Mouse (Mus musculus) lung, postnatal 25 days (tissue): ENCODE data around the gene Hapln2.

Source experiments
- DNase-seq: peaks from one replicate; pipeline ENCODE4 v3.0.0; 2022; ENCODE audit warnings: low spot score

Gene Hapln2

DNA sequence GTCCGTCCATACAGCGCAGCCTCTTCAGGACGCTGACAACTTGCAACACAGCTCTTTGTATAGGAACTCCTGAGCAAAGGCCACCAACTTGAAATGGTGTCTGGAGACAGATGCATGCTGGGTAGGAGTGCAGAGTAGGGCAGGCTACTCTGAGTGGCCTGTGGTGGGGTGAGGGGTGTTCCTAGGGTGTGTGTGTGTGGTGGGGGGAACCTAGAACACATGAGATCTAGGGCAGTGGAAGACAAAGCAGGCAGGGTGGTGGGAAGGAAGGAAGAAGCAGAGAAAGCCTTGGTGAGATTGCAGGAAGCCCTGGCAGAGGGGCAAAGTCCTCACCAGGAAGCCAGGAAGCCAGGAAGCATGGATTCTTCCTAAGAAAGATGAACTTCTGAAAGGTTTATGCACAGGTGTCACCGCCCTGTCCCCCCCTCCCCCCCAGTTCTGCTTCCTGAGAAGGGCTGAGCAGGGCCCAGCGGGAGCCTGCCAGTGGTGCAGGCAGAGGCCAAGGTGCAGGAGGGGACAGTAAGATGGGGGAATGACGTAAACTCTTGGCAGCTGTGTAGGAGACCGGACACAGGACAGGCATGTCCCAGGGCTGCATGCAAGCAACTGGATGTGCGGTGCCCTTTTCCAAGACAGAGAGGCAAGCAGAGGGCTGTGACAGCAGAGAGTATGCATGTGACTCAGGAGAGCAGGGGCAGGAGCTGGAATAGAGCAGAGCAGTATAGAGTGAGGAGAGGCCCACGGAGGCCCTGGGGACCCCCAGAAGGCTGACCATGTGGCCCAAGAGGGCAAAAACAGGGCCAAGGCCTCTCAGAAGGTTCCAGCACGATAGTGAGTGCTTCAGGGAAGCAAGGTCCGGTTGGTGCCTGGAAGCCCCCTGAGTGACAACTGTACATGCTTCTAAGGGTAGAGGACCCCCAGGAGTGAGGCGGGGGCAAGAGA lies 45.2 kb downstream of the Hapln2 start:
- DNase-seq: peak; percentile 83

DNA sequence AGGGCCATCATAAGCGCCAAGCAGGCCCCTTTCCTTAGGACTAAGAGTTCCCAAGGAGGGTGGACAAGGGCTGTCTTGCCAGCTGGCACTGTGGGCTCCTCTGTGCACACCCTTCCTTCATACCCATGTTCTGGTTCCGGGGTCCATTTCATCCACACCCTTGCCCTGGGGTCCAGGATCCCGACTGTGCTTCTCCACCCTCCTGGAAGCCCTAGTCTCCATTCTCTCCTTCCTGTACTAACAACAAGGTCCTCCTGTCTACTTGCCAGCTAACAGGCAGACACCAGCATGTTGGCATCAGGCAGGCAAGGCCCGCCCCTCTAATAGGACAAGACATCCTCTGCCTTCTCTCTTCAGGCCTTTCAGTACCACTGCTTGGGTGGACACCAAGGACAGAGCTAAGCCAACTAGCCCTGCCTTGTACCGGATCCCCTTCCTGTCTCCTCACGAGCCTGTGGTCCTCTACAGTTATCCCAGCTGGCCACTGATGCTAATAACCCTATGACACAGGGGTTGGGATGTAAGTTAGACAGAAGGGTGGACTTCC lies 46.1 kb downstream of the Hapln2 start:
- DNase-seq: peak; percentile 48

DNA sequence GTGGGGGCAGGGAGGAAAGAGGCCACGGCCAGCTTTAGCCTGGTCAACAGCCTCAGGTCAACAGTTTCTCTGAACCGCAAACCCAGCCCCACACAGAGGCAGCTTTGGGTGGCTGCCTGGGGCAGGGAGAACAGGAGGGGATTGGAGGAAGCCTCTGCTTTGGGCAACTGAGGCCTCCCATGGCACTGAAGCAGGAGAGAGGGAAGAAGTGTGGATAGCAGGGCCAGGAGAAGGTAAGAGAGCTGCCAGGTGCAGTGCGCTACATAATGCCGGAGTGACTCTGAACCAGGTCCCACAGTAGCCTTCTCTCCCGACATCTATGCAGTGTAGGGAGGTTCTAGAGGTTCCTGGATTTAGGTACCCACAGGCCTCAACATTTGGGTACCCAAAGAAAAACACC lies 46.7 kb downstream of the Hapln2 start:
- DNase-seq: no peak

DNA sequence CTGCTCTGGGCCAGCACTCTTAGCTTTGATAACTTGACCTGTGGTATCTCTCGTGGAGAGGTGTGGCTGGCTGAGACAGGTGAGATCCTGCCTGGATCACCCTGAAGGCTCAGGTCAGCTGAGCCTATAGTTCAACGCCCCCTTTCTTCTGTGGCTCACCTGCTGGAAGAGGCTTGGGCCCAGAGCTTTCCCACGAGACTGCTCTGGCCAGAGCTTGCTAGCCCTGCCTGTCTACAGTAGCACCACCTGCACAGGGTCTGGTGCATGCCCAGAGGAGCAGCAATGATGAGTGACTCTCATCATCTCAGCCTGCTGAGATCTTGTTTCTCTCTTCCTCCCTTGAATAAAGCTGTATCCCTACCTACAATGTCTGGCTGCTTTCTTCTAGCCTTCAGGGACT lies 47.3 kb downstream of the Hapln2 start:
- no peak for DNase-seq

DNA sequence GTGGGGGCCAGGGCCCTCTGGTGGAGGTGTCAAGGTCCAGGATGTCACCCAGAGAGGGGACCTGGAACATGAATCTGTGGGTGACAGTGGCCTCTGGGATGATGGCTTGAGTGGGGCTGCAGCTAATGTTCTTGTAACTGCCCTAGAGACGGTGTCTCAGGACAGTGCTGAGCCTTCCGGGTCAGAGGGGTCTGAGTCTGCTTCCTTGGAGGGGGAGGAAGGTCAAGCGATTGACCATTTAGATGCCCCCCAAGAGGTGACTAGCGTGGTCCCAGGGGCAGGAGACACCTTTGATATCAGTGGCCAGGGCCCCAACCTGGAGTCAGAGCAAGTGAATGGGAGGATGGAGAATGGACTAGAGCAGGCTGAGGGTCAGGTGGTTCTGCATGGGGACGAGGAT lies 47.9 kb downstream of the Hapln2 start:
- no peak for DNase-seq

DNA sequence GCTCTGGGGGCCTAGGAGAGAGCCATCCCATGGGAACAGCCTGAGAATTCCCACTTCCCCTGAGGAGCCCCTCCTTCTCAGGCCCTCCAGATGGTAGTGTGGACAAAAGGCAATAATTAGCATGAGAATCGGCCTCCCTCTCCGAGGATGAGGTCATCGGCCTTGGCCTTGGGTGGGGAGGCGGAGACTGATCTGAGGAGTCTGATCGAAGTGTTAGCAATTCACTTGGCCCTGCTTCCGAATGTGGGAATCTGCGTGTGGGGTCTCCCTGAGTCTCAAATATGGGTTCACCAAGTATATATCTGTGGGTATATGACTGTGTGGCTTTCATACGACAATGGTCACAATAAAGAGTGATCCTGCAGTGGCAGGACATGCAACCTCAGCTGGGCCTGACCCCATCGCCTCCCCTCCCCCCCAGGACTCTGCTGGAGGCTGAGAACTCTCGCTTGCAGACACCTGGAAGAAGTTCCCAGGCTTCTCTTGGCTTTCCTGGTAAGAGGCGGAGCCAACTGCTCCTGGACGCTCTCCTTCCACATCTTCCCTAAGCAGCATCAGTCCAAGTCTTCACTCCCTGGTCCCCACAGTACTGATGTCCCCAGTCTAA lies 52.9 kb downstream of the Hapln2 start:
- DNase-seq: no peak

DNA sequence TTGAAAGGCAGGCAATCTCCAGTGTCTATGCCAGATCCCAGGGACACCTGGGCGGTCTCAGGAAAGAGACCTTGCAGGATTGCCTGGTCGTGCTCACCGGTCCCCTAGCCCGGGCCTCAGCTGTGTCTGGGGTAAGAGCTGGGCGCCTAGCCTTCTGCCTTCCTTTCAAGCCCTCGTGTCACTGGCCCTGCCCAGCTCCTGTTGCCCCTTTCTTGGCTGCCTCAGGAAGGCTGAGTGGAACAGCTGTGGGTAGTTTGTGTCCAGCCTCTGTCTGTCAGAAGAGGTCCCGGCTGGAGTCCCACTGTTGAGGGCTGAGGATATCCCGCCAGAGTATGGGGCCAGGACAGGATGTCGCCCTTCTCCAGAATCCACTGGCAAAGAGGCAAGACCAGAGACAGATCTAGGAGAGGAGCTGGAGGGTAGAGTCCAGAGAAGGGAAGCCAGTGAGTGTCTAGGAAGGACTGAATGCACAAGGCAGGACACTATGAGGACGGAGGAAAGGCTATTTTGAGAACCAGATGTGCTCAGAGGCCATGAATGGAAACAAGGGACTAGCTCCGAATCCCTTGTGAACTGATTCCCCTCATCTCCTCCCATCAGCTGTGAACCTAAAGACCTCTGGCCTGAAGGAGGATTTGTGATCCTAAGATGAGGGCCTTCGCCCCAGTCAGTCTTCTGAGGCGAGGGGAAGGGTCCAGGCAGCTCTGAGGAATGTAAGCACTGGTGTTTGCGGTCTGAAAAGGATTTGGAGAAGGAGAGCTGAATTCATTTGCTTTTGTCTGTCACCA lies 53.6 kb downstream of the Hapln2 start:
- no peak for DNase-seq

DNA sequence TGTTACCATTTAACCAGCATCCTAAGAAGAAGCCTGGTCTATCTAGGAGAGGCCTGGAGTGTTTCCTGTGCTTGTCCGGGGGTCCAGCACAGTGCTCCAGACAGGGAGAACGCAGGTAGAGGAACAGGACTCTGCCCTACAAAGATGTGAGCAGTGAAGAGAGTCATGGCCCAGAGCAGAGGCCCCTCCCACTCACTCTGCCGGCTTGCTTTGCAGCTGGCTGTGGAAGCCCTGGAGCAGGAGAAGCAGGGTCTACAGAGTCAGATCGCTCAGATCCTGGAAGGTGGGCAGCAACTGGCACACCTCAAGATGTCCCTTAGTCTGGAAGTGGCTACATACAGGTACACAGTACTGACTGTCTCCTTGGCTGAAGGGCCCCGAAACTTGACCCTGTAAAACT lies 54.6 kb downstream of the Hapln2 start:
- no peak for DNase-seq

DNA sequence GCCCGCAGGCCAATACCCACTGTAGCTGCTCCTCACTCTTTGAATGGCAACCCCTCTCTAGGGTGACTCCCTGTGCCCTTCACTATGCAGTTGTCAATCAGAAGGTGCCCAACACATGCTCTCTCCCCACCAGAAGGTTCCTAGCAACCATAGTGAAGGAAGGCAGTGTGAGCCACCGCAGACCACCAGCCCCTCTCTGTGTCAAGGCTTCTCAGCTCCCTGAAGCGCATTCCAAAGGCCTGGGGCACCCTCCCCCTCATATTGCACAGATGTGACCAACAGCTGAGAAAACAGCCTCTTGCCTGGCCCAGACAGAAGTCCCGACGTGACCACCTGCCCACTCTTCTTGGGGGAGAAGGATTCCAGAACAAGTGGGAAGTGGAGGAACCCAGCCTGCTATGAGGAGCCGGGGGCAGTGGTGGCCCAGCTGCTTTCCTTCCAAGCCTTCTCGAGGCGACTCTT lies 55.1 kb downstream of the Hapln2 start:
- DNase-seq: no peak
